Mouse (Mus musculus): ENCODE data around the gene Slc25a51.

DNA sequence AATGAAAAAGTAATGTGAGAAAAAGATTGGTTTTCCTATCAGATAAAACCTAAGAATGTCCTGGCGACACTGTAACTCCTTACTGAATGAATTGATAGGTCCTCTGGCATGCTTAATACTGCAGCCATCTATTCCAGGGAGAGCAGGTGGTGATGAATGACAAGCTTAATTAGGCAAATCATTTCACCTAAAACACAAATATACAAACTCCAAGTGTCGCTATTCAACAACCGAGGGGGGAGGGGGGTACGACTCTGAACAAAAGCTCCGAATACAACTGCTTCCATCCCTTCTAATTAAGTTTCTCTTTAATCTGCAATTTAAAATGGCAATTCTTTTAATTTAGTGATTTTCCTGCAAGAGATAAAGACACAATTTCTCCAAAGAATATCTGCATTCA is 40.4 kb upstream of the Slc25a51 start:
- no peak for TF ChIP-seq GATA1 (IDR thresholded peaks at IDR 0.05; ENCODE audit: low read length)
- TF ChIP-seq TAL1 (IDR thresholded peaks at IDR 0.05; ENCODE audit: low read length): no peak
